ENCODE assay signal across 8 mouse cellular contexts in genomic region chr4:55530236-55530635, GRCm38 (mm10). TPM values are rescaled to one million over a fixed set of nuclear protein-coding genes. Genes with fewer than 3 reads are reported as not detected.
DNase-seq lines count a peak whose midpoint lies in the region; TF ChIP-seq lines count a peak whose summit lies in the region.

No protein-coding gene starts in this region.

- no peaks in the 10 kb centered on the region for H3K9me3 ChIP-seq in megakaryocyte, embryonic 14.5 days

- H3K4me1 ChIP-seq in cortical plate, adult 2 months (ENCODE audit: control insufficient read depth, insufficient read depth, low read length), result peaks cover 2% of the 10 kb centered on the region; the same call in 1 of the 2 replicates
- peaks cover 32% of the 10 kb centered on the region for H3K4me1 ChIP-seq in megakaryocyte, embryonic 14.5 days

- TF ChIP-seq CTCF in cortical plate, adult 2 months (IDR thresholded peaks at IDR 0.05; ENCODE audit: extremely low read depth, insufficient read depth, low read length), result peak; percentile 45

- peak; percentile 8 for DNase-seq in T-cell, adult 2 months (ENCODE audit: low spot score)
- DNase-seq in gastrocnemius, postnatal 14 days, result peak; percentile 77
- DNase-seq in hindlimb bud, embryonic 11.5 days (ENCODE audit: extremely low spot score, low read depth, low spot score), result peak; percentile 53
- DNase-seq in left cerebral cortex, postnatal 10 days (ENCODE audit: extremely low spot score in 1 of 2, low spot score in 2 of 2), result peak; percentile 57 to 87
- peak; percentile 56 to 75 for DNase-seq in right cerebral cortex, adult 2 months (ENCODE audit: low spot score in 2 of 2)
- DNase-seq in urinary bladder, postnatal 25 days (ENCODE audit: low spot score), result peak; percentile 68

- no peak for TF ChIP-seq POLR2A in cortical plate, adult 2 months (IDR thresholded peaks at IDR 0.05; ENCODE audit: extremely low read depth, insufficient read depth, low read length)

- no peaks in the 10 kb centered on the region for H3K36me3 ChIP-seq in megakaryocyte, embryonic 14.5 days (replicated peaks; ENCODE audit: low read length)

- intact Hi-C loops in gastrocnemius, postnatal 14 days (cut with DNase I; ENCODE audit: low total_unique reads), result loop anchor here (5.0 kb wide), 1 partner anchor 122 kb away; no protein-coding TSS in a partner anchor
- intact Hi-C loops in left cerebral cortex, postnatal 10 days (cut with DNase I), result loop anchor here (2.0 to 5.0 kb wide), 4 partner anchors 282 to 963 kb away; no protein-coding TSS in a partner anchor

- peak overlapping the region; percentile 76 for H3K4me3 ChIP-seq in cortical plate, adult 2 months (ENCODE audit: insufficient read depth, low read length)
- H3K4me3 ChIP-seq in megakaryocyte, embryonic 14.5 days (replicated peaks), result peak overlapping the region; percentile 92

- peaks cover 58% of the 10 kb centered on the region for H3K27me3 ChIP-seq in megakaryocyte, embryonic 14.5 days (replicated peaks)

- H3K27ac ChIP-seq in cortical plate, adult 2 months (ENCODE audit: insufficient read depth, low read length), result no peak overlapping the region

RNA-seq across cellular contexts. Expression of gene Klf4, which starts 2.0 kb away (rescaled TPM):
- 4.2 and 4.3 TPM in 2 replicates for polyA plus RNA-seq in cortical plate, adult 2 months (2012; rRNA removed)
- total RNA-seq in gastrocnemius, postnatal 14 days (2021), result 10 to 100 TPM; 14.0 to 17.3 TPM
- 1 to 10 TPM; 5.8 to 6.8 TPM for total RNA-seq in left cerebral cortex, postnatal 10 days (2021)
- polyA plus RNA-seq in megakaryocyte, embryonic 14.5 days (2012; ENCODE audit: insufficient read depth, low replicate concordance), result 3.0 and 5.1 TPM in 2 replicates

Comparison
In these comparisons a context has a peak if more than half of its experiments do, and no peak if none do; other contexts are left out.
1. DNase-seq: peak in every context shown above with its lines; median percentile 77 in gastrocnemius, postnatal 14 days; 72 in left cerebral cortex, postnatal 10 days; 68 in urinary bladder, postnatal 25 days; 66 in right cerebral cortex, adult 2 months; 53 in hindlimb bud, embryonic 11.5 days; 8 in T-cell, adult 2 months.